Mouse (Mus musculus): ENCODE results near the gene Ttc21a. TPM values are rescaled to one million over a fixed set of nuclear protein-coding genes. Genes with fewer than 3 reads are reported as not detected.

The Ttc21a gene
- total and polyA plus RNA-seq, 3 experiments = 0.01 TPM; not detected in 2

DNA sequence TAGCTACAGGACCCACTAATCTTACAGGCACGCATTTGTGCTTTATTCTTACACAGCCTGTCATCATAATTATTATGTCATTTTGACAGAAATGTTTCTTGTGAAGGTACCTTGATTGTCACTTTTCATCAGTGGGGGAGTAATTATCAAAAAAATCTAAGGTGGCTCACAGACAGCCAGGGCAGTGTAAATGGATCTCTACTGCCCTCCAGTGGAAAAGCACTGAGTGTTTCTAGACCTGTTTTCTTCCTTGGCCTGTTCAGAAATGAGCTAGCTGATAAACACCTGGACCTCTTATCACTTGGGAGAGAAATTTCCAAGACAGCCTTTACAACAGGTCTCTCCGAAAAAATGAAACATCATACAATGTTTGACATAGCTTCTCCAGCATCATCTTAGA is 46.7 kb upstream of the Ttc21a start:
- Histone ChIP-seq H3K9me3 (replicated peaks; ENCODE audit: insufficient read depth, low read length) (no peaks in the 10 kb centered on the region), H3K27ac (ENCODE audit: control insufficient read depth, low read depth, low read length) (no peak overlapping the region), H3K36me3 (ENCODE audit: control insufficient read depth in 1 of 2, insufficient read depth in 2 of 2, low read length in 2 of 2) (peaks cover 0 to 5% of the 10 kb centered on the region in 2 experiments; a peak in 2 of 4 replicates), H3K4me1 (ENCODE audit: control insufficient read depth in 1 of 2, insufficient read depth in 2 of 2, low read length in 2 of 2) (peaks cover 0 to 2% of the 10 kb centered on the region in 2 experiments; a peak in 2 of 4 replicates), H3K4me3 (ENCODE audit: control insufficient read depth in 1 of 2, insufficient read depth in 1 of 2, low read depth in 2 of 2, low read length in 2 of 2) (no peak overlapping the region), H3K9ac (ENCODE audit: control insufficient read depth, low read depth, low read length, poor library complexity, severe bottlenecking) (no peak overlapping the region), H3K79me2 (ENCODE audit: control insufficient read depth, insufficient read depth, low read length, poor library complexity) (peaks cover 8% of the 10 kb centered on the region), H3K27me3 (ENCODE audit: control insufficient read depth in 1 of 2, insufficient read depth in 2 of 2, low read length in 2 of 2) (no peaks in the 10 kb centered on the region)
- peak; percentile 59 for DNase-seq (ENCODE audit: low read depth, low spot score)
- TF ChIP-seq JUND (IDR thresholded peaks at IDR 0.05; ENCODE audit: low read depth, low read length) = no peak
- TF ChIP-seq GABPA (IDR thresholded peaks at IDR 0.05; ENCODE audit: low read depth, low read length) = no peak
- TF ChIP-seq RAD21 (IDR thresholded peaks at IDR 0.05; ENCODE audit: low read depth, low read length) = peak; percentile 83
- peak; percentile 60 for TF ChIP-seq SMC3 (IDR thresholded peaks at IDR 0.05; ENCODE audit: low read depth, low read length)
- TF ChIP-seq CTCF (IDR thresholded peaks at IDR 0.05 in 2 of 3, conservative IDR thresholded peaks at IDR 0.05 in 1 of 3; ENCODE audit: control insufficient read depth in 1 of 3, insufficient read depth in 1 of 3, low read depth in 2 of 3, low read length in 3 of 3, poor library complexity in 1 of 3, severe bottlenecking in 1 of 3) = peak; percentile 51 to 80 (median 69)
- no peak for TF ChIP-seq MAFK (IDR thresholded peaks at IDR 0.05; ENCODE audit: borderline replicate concordance, low read depth, low read length)
- no peak for TF ChIP-seq NELFE (IDR thresholded peaks at IDR 0.05; ENCODE audit: low read depth, low read length)
- no peak for TF ChIP-seq BHLHE40 (IDR thresholded peaks at IDR 0.05; ENCODE audit: borderline replicate concordance, low read depth, low read length)
- TF ChIP-seq ZNF384 (IDR thresholded peaks at IDR 0.05; ENCODE audit: low read depth, low read length) = peak; percentile 64
- no peak for TF ChIP-seq MAX (IDR thresholded peaks at IDR 0.05; ENCODE audit: low read length)
- no peak for TF ChIP-seq MYB (IDR thresholded peaks at IDR 0.05; ENCODE audit: low read depth, low read length)
- no peak for TF ChIP-seq POLR2AphosphoS5 (IDR thresholded peaks at IDR 0.05; ENCODE audit: borderline replicate concordance, low read depth, low read length)
- no peak for TF ChIP-seq MYC (IDR thresholded peaks at IDR 0.05; ENCODE audit: low read depth, low read length)
- no peak for TF ChIP-seq MAZ (IDR thresholded peaks at IDR 0.05; ENCODE audit: low read depth, low read length)
- TF ChIP-seq ZC3H11A (IDR thresholded peaks at IDR 0.05; ENCODE audit: low read depth, low read length) = peak; percentile 39; the same call in 1 of the 2 replicates
- TF ChIP-seq MXI1 (IDR thresholded peaks at IDR 0.05; ENCODE audit: low read depth, low read length) = no peak
- TF ChIP-seq EP300 (IDR thresholded peaks at IDR 0.05; ENCODE audit: low read depth in 1 of 2, low read length in 2 of 2) = no peak
- TF ChIP-seq ZMIZ1 (IDR thresholded peaks at IDR 0.05; ENCODE audit: low read depth, low read length) = no peak
- TF ChIP-seq POLR2A (IDR thresholded peaks at IDR 0.05; ENCODE audit: control insufficient read depth in 1 of 2, insufficient read depth in 1 of 2, low read depth in 1 of 2, low read length in 2 of 2, poor library complexity in 1 of 2) = no peak
- 0 out of 2 replicates have a peak, but pooled peaks have one; percentile 33 for TF ChIP-seq SIN3A (IDR thresholded peaks at IDR 0.05; ENCODE audit: low read length)

GRCm38 (mm10) chr9:119893881-119894280 is 43.5 kb upstream of the Ttc21a start:
- H3K79me2 ChIP-seq (ENCODE audit: control insufficient read depth, insufficient read depth, low read length, poor library complexity) = peaks cover 29% of the 10 kb centered on the region
- DNase-seq (ENCODE audit: low read depth, low spot score) = peak; percentile 65
- H3K27me3 ChIP-seq (ENCODE audit: control insufficient read depth in 1 of 2, insufficient read depth in 2 of 2, low read length in 2 of 2) = no peaks in the 10 kb centered on the region
- no peaks in the 10 kb centered on the region for H3K9me3 ChIP-seq (replicated peaks; ENCODE audit: insufficient read depth, low read length)
- TF ChIP-seq RAD21 (IDR thresholded peaks at IDR 0.05; ENCODE audit: low read depth, low read length) (peak; percentile 12), POLR2AphosphoS2 (IDR thresholded peaks at IDR 0.05; ENCODE audit: low read length) (no peak), CTCF (IDR thresholded peaks at IDR 0.05 in 2 of 3, conservative IDR thresholded peaks at IDR 0.05 in 1 of 3; ENCODE audit: control insufficient read depth in 1 of 3, insufficient read depth in 1 of 3, low read depth in 2 of 3, low read length in 3 of 3, poor library complexity in 1 of 3, severe bottlenecking in 1 of 3) (peak; percentile 19 to 49 (median 37); a peak in 5 of 6 replicates), SIN3A (IDR thresholded peaks at IDR 0.05; ENCODE audit: low read length) (no peak), SMC3 (IDR thresholded peaks at IDR 0.05; ENCODE audit: low read depth, low read length) (0 out of 2 replicates have a peak, but pooled peaks have one; percentile 8)
- H3K9ac ChIP-seq (ENCODE audit: control insufficient read depth, low read depth, low read length, poor library complexity, severe bottlenecking) = peak overlapping the region; percentile 87
- H3K4me3 ChIP-seq (ENCODE audit: control insufficient read depth in 1 of 2, insufficient read depth in 1 of 2, low read depth in 2 of 2, low read length in 2 of 2) = peak overlapping the region in 1 of 2 experiments; percentile 61; a peak in 2 of 4 replicates
- H3K4me1 ChIP-seq (ENCODE audit: control insufficient read depth in 1 of 2, insufficient read depth in 2 of 2, low read length in 2 of 2) = peaks cover 0 to 5% of the 10 kb centered on the region in 2 experiments; a peak in 2 of 4 replicates
- peak overlapping the region; percentile 93 for H3K27ac ChIP-seq (ENCODE audit: control insufficient read depth, low read depth, low read length)
- peaks cover 0 to 9% of the 10 kb centered on the region in 2 experiments; a peak in 2 of 4 replicates for H3K36me3 ChIP-seq (ENCODE audit: control insufficient read depth in 1 of 2, insufficient read depth in 2 of 2, low read length in 2 of 2)
